Mouse (Mus musculus) embryonic facial prominence, embryonic 13.5 days (tissue): Measurements from ENCODE around the gene Zkscan17. TPM values are rescaled to one million over a fixed set of nuclear protein-coding genes. Genes with fewer than 3 reads are reported as not detected.

Experiments
- ATAC-seq: fragments of 200-750 bp; cut with Nextera tagmentation; 2 replicates; pipeline ENCODE4 v1.8.0; 2017; ENCODE audit warnings: low read depth; ENCODE audit not compliant: insufficient number of reproducible peaks, insufficient read depth, low FRiP score, low TSS enrichment
- H3K27ac ChIP-seq: fragments of 300-500 bp; sonication (generic); 2 replicates; pipeline ENCODE4 v1.5.1; 2015; ENCODE audit warnings: moderate library complexity, mild to moderate bottlenecking, inconsistent platforms
- H3K27me3 ChIP-seq: fragments of 300-500 bp; sonication (generic); 2 replicates; pipeline ENCODE4 v1.6.1; 2015; ENCODE audit warnings: mild to moderate bottlenecking, inconsistent platforms
- H3K36me3 ChIP-seq: fragments of 300-500 bp; sonication (generic); 2 replicates; pipeline ENCODE4 v1.6.1; 2015; ENCODE audit warnings: mild to moderate bottlenecking, inconsistent platforms
- H3K4me1 ChIP-seq: fragments of 300-500 bp; sonication (generic); 2 replicates; pipeline ENCODE4 v1.6.1; 2015; ENCODE audit warnings: inconsistent platforms
- H3K4me2 ChIP-seq: fragments of 300-500 bp; sonication (generic); 2 replicates; pipeline ENCODE4 v1.6.1; 2015; ENCODE audit warnings: moderate library complexity, mild to moderate bottlenecking, inconsistent platforms
- H3K4me3 ChIP-seq: fragments of 300-500 bp; sonication (generic); 2 replicates; pipeline ENCODE4 v1.5.1; 2015; ENCODE audit warnings: mild to moderate bottlenecking, inconsistent platforms
- H3K9ac ChIP-seq: fragments of 300-500 bp; sonication (generic); 2 replicates; pipeline ENCODE4 v1.6.1; 2015; ENCODE audit warnings: mild to moderate bottlenecking, inconsistent platforms
- H3K9me3 ChIP-seq: fragments of 300-500 bp; sonication (generic); 2 replicates; pipeline ENCODE4 v1.6.1; 2016; ENCODE audit warnings: inconsistent platforms
- WGBS: fragments of 180-500 bp; shearing (Covaris S2); methylation state at CpG from one replicate; pipeline ENCODE4 v1.1.7; 2015; ENCODE audit warnings: mixed read lengths; 5-methylcytosine and 5-hydroxymethylcytosine counted together
- polyA plus RNA-seq: library from polyadenylated mRNA; unstranded; fragments of >200 nt; fragmentation: Nextera tagmentation; extraction: Ambion mirVana; gene quantifications from 2 replicates; pipeline ENCODE4 v1.2.1, GENCODE M21; 2015

Gene Zkscan17
- polyA plus RNA-seq, 1 experiment from 2014 or later, result 24.9 TPM

DNA sequence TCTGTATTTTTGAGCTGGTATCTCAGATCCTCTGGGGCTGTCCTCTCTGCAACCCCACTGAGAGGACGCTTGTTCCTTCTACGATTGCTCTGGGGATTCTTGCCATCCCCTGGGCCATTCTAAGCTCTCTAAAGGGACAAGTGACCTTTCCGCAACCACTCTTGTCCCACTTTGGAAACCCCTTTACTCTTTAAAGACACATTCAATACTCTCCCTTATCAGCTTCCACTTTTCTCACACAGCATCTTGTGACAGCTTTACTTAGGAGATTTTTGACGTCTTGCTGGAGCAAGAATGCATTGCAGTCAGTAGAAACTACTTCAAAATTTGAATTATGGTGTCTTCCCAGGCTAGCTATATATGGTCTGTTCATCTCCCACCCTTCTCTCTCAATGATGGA lies 75.5 kb downstream of the Zkscan17 start, which contains the start of gene Snap47:
Snap47 (minus strand) TSS at position 101 of the 400 bp plus-strand sequence.
- Histone ChIP-seq H3K27ac (peak within 1 kb of the TSS; percentile 79), H3K36me3 (peaks cover 40% of the 10 kb centered on the region), H3K27me3 (no peaks in the 10 kb centered on the region), H3K4me3 (peak within 1 kb of the TSS; percentile 87), H3K9me3 (no peaks in the 10 kb centered on the region), H3K9ac (peak within 1 kb of the TSS; percentile 85), H3K4me1 (peaks cover 29% of the 10 kb centered on the region), H3K4me2 (peak within 1 kb of the TSS; percentile 91)
- no peak for ATAC-seq
- WGBS, result 73% methylated on average over 4 of the region's 4 CpGs

- ATAC-seq, result 0 out of 2 replicates have a peak, but pooled peaks have one; percentile 58
- Histone ChIP-seq H3K9ac (peak overlapping the region; percentile 85), H3K4me3 (peak overlapping the region; percentile 87), H3K27ac (peak overlapping the region; percentile 79), H3K36me3 (peaks cover 37% of the 10 kb centered on the region), H3K4me2 (peak overlapping the region; percentile 91), H3K9me3 (no peaks in the 10 kb centered on the region), H3K4me1 (peaks cover 29% of the 10 kb centered on the region), H3K27me3 (no peaks in the 10 kb centered on the region)
- WGBS, result under 1% methylated on average over 38 of the region's 38 CpGs
Measured at GRCm38 (mm10) chr11:59450230-59450771, 76.2 kb downstream of the Zkscan17 start.

GRCm38 (mm10) chr11:59449741-59450229 lies 76.8 kb downstream of the Zkscan17 start, which contains the start of gene Jmjd4:
TSS of gene Jmjd4 (plus strand) at chr11:59450045.
- peak; percentile 80 for ATAC-seq
- Histone ChIP-seq H3K4me2 (peak within 1 kb of the TSS; percentile 91), H3K36me3 (peaks cover 35% of the 10 kb centered on the region), H3K9ac (peak within 1 kb of the TSS; percentile 85), H3K27ac (peak within 1 kb of the TSS; percentile 79), H3K4me1 (peaks cover 29% of the 10 kb centered on the region), H3K4me3 (peak within 1 kb of the TSS; percentile 87), H3K27me3 (no peaks in the 10 kb centered on the region), H3K9me3 (no peaks in the 10 kb centered on the region)
- WGBS, result under 1% methylated on average over 40 of the region's 40 CpGs

- H3K27ac ChIP-seq, result no peak overlapping the region
- H3K4me1 ChIP-seq, result peaks cover 5% of the 10 kb centered on the region
- H3K9ac ChIP-seq, result no peak overlapping the region
- ATAC-seq, result no peak
- H3K36me3 ChIP-seq, result peaks cover 36% of the 10 kb centered on the region
- no peaks in the 10 kb centered on the region for H3K27me3 ChIP-seq
- no peak overlapping the region for H3K4me3 ChIP-seq
- H3K9me3 ChIP-seq, result no peaks in the 10 kb centered on the region
- no peak overlapping the region for H3K4me2 ChIP-seq
Measured at GRCm38 (mm10) chr11:59443102-59443501, 83.4 kb downstream of the Zkscan17 start.

GRCm38 (mm10) chr11:59437954-59438353 lies 88.6 kb downstream of the Zkscan17 start:
- Histone ChIP-seq H3K27me3 (no peaks in the 10 kb centered on the region), H3K9me3 (peaks cover 8% of the 10 kb centered on the region), H3K27ac (no peak overlapping the region), H3K36me3 (peaks cover 61% of the 10 kb centered on the region), H3K4me3 (no peak overlapping the region), H3K9ac (no peak overlapping the region), H3K4me1 (no peaks in the 10 kb centered on the region), H3K4me2 (no peak overlapping the region)
- ATAC-seq, result no peak
- WGBS, result 92% methylated on average over 12 of the region's 12 CpGs

Other genes starting within 250 kb of the Zkscan17 start
- gene Wnt3a, start 236.0 kb downstream of the Zkscan17 start, polyA plus RNA-seq, result 3.7 and 4.0 TPM in 2 replicates
- gene Wnt9a, start 219.8 kb downstream of the Zkscan17 start, polyA plus RNA-seq, result 6.9 and 7.3 TPM in 2 replicates
- not detected in 2 replicates for gene Prss38, start 151.1 kb downstream of the Zkscan17 start, polyA plus RNA-seq
- 14.9 and 15.4 TPM in 2 replicates for gene Jmjd4, start 76.7 kb downstream of the Zkscan17 start, polyA plus RNA-seq
- 137 and 140 TPM in 2 replicates for gene Snap47, start 75.6 kb downstream of the Zkscan17 start, polyA plus RNA-seq
- gene Zfp867, start 54.3 kb downstream of the Zkscan17 start, polyA plus RNA-seq, result 10.5 and 11.3 TPM in 2 replicates
- gene Nlrp3, start 14.8 kb upstream of the Zkscan17 start, polyA plus RNA-seq, result 0.22 and 0.39 TPM in 2 replicates
- 0.43 TPM in 1 of 2 replicates, not detected in the other for gene Olfr222, start 49.5 kb upstream of the Zkscan17 start, polyA plus RNA-seq
- not detected in 2 replicates for gene Olfr223, start 66.5 kb upstream of the Zkscan17 start, polyA plus RNA-seq
- gene Mprip, start 134.6 kb upstream of the Zkscan17 start, polyA plus RNA-seq, result 39.7 and 40.0 TPM in 2 replicates